Mouse (Mus musculus) bone marrow macrophage, adult 2 months (primary cell): ENCODE results near the gene Rpl3l. TPM values are rescaled to one million over a fixed set of nuclear protein-coding genes. Genes with fewer than 3 reads are reported as not detected.

Source experiments
- H3K27ac ChIP-seq: 2 replicates; pipeline ENCODE4 v1.5.1; 2012; ENCODE audit warnings: low read depth, low read length; ENCODE audit not compliant: insufficient read depth
- H3K4me1 ChIP-seq: 2 replicates; pipeline ENCODE4 v1.6.1; 2012; ENCODE audit warnings: low read length; ENCODE audit not compliant: control insufficient read depth, insufficient read depth
- H3K4me3 ChIP-seq: 2 replicates; pipeline ENCODE4 v1.5.1; 2012; ENCODE audit warnings: mild to moderate bottlenecking, low read length, moderate library complexity; ENCODE audit not compliant: insufficient read depth
- CTCF ChIP-seq: IDR thresholded peaks from 2 replicates; pipeline ENCODE4 v1.5.1; 2012; ENCODE audit warnings: low read depth, mild to moderate bottlenecking, low read length, moderate library complexity
- POLR2A ChIP-seq: IDR thresholded peaks from 2 replicates; pipeline ENCODE4 v1.6.1; 2012; ENCODE audit warnings: mild to moderate bottlenecking, low read depth, low read length, borderline replicate concordance
- polyA plus RNA-seq: library from polyadenylated mRNA; stranded (reverse); fragments of >200 nt; gene quantifications from 2 replicates; pipeline ENCODE4 v1.2.4, GENCODE M21; 2012; ENCODE audit not compliant: missing spikeins, insufficient read depth, insufficient read length

Gene Rpl3l
- not detected in 2 replicates for polyA plus RNA-seq

DNA sequence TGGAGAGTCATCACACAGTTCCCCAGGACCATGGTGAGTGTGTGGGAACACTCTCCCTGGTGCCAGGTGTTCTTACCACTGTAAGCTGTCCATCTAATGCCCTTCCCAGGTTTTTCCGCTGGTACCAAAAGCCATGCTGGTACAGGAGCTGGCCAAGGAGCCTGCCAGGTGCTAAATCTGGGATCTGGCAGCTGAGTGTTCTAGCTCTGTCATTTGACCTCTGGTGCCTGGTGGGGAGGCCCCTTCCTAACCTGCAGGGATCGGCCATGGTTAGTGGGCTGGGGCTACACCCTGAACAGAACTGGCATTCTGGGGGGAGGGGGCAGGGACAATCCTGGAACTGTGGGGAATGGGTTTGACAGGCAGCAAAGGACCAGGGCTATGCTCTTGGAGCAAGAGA is at the start of gene Rpl3l:
TSS of gene Rpl3l (plus strand) at position 203 of the 400 bp plus-strand sequence.
- Histone ChIP-seq H3K4me1 (peaks cover 8% of the 10 kb centered on the region), H3K4me3 (no peak within 1 kb of the TSS), H3K27ac (no peak within 1 kb of the TSS)
- TF ChIP-seq POLR2A (no peak), CTCF (no peak)

GRCm38 (mm10) chr17:24686514-24686913 is 41.1 kb upstream of the Rpl3l start:
- no peak for TF ChIP-seq CTCF
- no peak for TF ChIP-seq POLR2A
- Histone ChIP-seq H3K4me1 (peaks cover 13% of the 10 kb centered on the region), H3K27ac (no peak overlapping the region), H3K4me3 (no peak overlapping the region)

DNA sequence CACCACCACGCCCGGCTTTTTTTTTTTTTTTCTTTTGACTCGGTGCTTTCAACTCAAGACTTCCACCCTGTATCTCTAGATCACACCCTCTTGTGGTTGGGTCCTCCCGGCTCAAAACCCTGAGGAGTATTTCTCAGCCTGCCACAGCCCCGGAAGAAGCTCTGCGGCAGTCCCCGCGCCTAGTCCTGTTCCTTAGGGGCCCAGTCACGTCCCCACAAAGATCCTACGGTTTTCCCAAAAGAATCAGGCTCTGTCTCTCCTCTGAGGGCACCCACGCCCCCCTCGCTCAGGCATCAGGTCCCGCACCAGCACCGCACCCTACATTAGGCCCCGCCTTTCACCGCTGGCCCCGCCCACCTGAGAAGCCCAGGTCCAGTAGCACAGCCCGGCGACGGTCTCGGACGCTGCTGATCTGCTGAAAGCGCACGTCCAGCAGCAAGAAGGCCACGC is 40.4 kb upstream of the Rpl3l start:
- peak overlapping the region; percentile 69 for H3K4me3 ChIP-seq

DNA sequence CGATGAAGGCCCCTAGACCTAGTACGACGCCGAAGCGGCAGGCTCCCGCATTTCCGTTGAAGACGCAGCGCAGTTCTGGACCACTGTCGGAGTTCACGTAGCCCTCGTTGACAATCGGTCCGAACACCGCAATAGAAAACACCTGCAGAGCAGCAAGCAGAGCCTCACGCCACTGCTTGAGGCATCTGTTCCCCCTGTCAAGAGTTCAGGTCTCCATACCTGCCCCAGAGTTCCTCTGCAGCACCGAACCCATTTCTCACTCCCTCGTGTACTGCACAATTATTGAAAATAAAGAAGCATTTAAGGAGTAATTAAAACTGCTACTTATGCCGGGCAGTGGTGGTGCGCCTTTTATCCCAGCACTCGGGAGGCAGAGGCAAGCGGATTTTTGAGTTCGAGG is 40.0 kb upstream of the Rpl3l start:
- TF ChIP-seq POLR2A (no peak), CTCF (no peak)
- no peak overlapping the region for H3K27ac ChIP-seq
- H3K4me1 ChIP-seq: peaks cover 21% of the 10 kb centered on the region
- H3K4me3 ChIP-seq: peak overlapping the region; percentile 69

More for the DNA sequence above, 40.4 kb upstream of the Rpl3l start:
- Histone ChIP-seq H3K27ac (no peak overlapping the region), H3K4me1 (peaks cover 19% of the 10 kb centered on the region)
- TF ChIP-seq POLR2A (no peak), CTCF (no peak)

GRCm38 (mm10) chr17:24689251-24690081 is 38.2 kb upstream of the Rpl3l start, which contains the start of gene Syngr3:
Syngr3 (minus strand) TSS chr17:24689955.
- Histone ChIP-seq H3K4me1 (peaks cover 35% of the 10 kb centered on the region), H3K4me3 (no peak within 1 kb of the TSS; the same call in 1 of the 2 replicates), H3K27ac (no peak within 1 kb of the TSS)
- no peak for TF ChIP-seq CTCF
- TF ChIP-seq POLR2A: no peak

DNA sequence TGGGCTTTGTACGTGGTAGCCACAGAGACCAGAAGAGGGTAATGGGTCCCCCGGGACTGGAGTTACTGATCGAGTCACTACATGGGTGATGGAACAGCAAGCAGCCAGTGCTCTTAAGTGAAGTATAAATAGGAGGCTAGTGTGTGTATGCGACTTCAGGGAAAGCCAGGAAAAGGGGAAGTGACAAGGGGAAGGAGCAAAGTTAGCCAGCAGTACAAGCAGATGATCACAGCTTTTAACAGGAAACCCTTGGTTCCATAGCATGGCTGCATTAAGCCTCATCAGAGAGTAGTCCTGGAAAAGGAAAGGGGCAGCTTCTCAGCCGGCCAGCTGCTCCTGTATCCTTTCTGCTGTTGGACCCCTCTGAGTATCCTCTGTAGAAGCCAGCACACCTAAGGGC is 35.2 kb upstream of the Rpl3l start:
- TF ChIP-seq CTCF: no peak
- no peak for TF ChIP-seq POLR2A
- Histone ChIP-seq H3K27ac (peak overlapping the region; percentile 43), H3K4me3 (no peak overlapping the region), H3K4me1 (peaks cover 43% of the 10 kb centered on the region)

- Histone ChIP-seq H3K27ac (peak overlapping the region; percentile 52), H3K4me3 (peak overlapping the region; percentile 98), H3K4me1 (peaks cover 36% of the 10 kb centered on the region)
- no peak for TF ChIP-seq POLR2A
Measured at GRCm38 (mm10) chr17:24695326-24696010, 32.2 kb upstream of the Rpl3l start.

- Histone ChIP-seq H3K4me3 (peak within 1 kb of the TSS; percentile 98), H3K4me1 (peaks cover 33% of the 10 kb centered on the region), H3K27ac (peak within 1 kb of the TSS; percentile 52)
- TF ChIP-seq POLR2A (no peak), CTCF (no peak)
Measured at GRCm38 (mm10) chr17:24696011-24696697, 31.5 kb upstream of the Rpl3l start, which contains the start of the genes Gfer and Noxo1. Gfer (minus strand) TSS chr17:24696156. Noxo1 (plus strand) TSS chr17:24696234.

- Histone ChIP-seq H3K4me3 (no peak overlapping the region), H3K27ac (no peak overlapping the region), H3K4me1 (peaks cover 17% of the 10 kb centered on the region)
- TF ChIP-seq POLR2A (no peak), CTCF (no peak)
Measured at GRCm38 (mm10) chr17:24697985-24698384, 29.6 kb upstream of the Rpl3l start.

DNA sequence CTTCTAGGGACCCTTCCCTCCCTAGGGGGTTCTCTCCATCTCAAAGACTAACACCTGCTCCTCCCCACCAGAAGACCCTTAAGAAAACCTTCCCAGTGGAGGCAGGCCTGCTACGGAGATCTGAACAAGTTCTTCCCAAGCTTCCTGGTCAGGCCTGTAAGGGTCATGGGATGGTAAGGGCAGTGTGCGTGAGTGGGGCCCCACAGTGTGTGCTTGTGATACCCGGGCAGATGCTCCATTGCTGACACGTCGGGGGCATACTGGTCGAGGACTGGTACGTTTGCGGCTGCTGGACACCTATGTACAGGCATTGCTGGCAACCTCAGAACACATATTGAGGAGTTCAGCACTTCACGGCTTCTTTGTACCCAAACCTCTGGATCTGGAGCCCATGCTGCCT is 28.9 kb upstream of the Rpl3l start:
- Histone ChIP-seq H3K4me1 (peaks cover 12% of the 10 kb centered on the region), H3K4me3 (no peak overlapping the region)
- TF ChIP-seq CTCF (no peak), POLR2A (no peak)

More for the DNA sequence above, 28.9 kb upstream of the Rpl3l start:
- H3K27ac ChIP-seq: no peak overlapping the region
